Mouse (Mus musculus): ENCODE data around the gene Vsig8.

- TF ChIP-seq CTCF (IDR thresholded peaks at IDR 0.05) = no peak
- no peak for TF ChIP-seq EP300 (IDR thresholded peaks at IDR 0.05)
Observed at GRCm38 (mm10) chr1:172602326-172602725, 46.6 kb downstream of the Vsig8 start, which contains the start of gene Fcrl6.
